Mouse (Mus musculus) liver, embryonic 15.5 days (tissue): ENCODE results near the gene Phf5a. TPM values are rescaled to one million over a fixed set of nuclear protein-coding genes. Genes with fewer than 3 reads are reported as not detected.

Source experiments
- ATAC-seq: fragments of 200-750 bp; cut with Nextera tagmentation; 2 replicates; pipeline ENCODE4 v1.8.0; 2017; ENCODE audit warnings: moderate number of reproducible peaks, mild to moderate bottlenecking, moderate library complexity; ENCODE audit not compliant: insufficient read depth
- H3K27ac ChIP-seq: fragments of 300-500 bp; sonication (generic); replicated peaks from 2 replicates; pipeline ENCODE4 v1.5.1; 2015; ENCODE audit warnings: mild to moderate bottlenecking, inconsistent platforms
- H3K27me3 ChIP-seq: fragments of 300-500 bp; sonication (generic); 2 replicates; pipeline ENCODE4 v1.6.1; 2015; ENCODE audit warnings: mild to moderate bottlenecking, inconsistent platforms
- H3K36me3 ChIP-seq: fragments of 300-500 bp; sonication (generic); replicated peaks from 2 replicates; pipeline ENCODE4 v1.6.1; 2015; ENCODE audit warnings: moderate library complexity, mild to moderate bottlenecking, inconsistent platforms
- H3K4me1 ChIP-seq: fragments of 300-500 bp; sonication (generic); replicated peaks from 2 replicates; pipeline ENCODE4 v1.6.1; 2015; ENCODE audit warnings: inconsistent platforms
- H3K4me2 ChIP-seq: fragments of 300-500 bp; sonication (generic); 2 replicates; pipeline ENCODE4 v1.6.1; 2015; ENCODE audit warnings: moderate library complexity, mild to moderate bottlenecking, inconsistent platforms
- H3K4me3 ChIP-seq: fragments of 300-500 bp; sonication (generic); replicated peaks from 2 replicates; pipeline ENCODE4 v1.5.1; 2015; ENCODE audit warnings: mild to moderate bottlenecking, inconsistent platforms
- H3K9ac ChIP-seq: fragments of 300-500 bp; sonication (generic); 2 replicates; pipeline ENCODE4 v1.6.1; 2015; ENCODE audit warnings: moderate library complexity, mild to moderate bottlenecking, inconsistent platforms
- H3K9me3 ChIP-seq: fragments of 300-500 bp; sonication (generic); replicated peaks from 2 replicates; pipeline ENCODE4 v1.6.1; 2016; ENCODE audit warnings: inconsistent platforms
- WGBS: fragments of 180-500 bp; shearing (Covaris S2); methylation state at CpG from one replicate; pipeline ENCODE4 v1.1.7; 2015; ENCODE audit warnings: mixed read lengths; ENCODE audit not compliant: insufficient replicate concordance; 5-methylcytosine and 5-hydroxymethylcytosine counted together
- polyA plus RNA-seq: library from polyadenylated mRNA; unstranded; fragments of >200 nt; fragmentation: Nextera tagmentation; extraction: Ambion mirVana; gene quantifications from 2 replicates; pipeline ENCODE4 v1.2.1, GENCODE M21; 2015

Phf5a gene
- polyA plus RNA-seq, 1 experiment from 2014 or later: 91.3 TPM

DNA sequence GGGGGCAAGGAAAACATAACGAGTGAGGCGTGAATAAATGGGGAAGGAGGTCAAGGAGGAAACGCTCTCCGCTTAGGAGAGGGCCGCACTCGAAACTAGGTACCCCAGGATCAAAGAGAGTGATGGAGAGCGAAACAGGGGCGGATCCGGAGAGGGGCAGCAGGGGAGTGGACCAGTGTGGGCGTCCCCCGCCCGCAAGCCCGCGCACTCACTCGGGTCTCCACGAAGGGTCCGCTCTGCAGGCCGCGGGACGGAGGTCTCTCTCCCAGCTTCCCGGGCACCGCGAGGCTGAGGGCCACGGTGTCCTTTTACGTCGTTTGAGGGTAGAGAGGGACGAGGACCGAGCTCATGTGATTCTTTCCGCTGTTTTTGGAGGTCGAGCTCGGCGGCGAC lies 14.0 kb downstream of the Phf5a start:
- Histone ChIP-seq H3K4me3 (peak overlapping the region; percentile 87), H3K36me3 (peaks cover 22% of the 10 kb centered on the region), H3K9ac (peak overlapping the region; percentile 95), H3K4me1 (peaks cover 67% of the 10 kb centered on the region), H3K9me3 (no peaks in the 10 kb centered on the region), H3K27me3 (no peaks in the 10 kb centered on the region), H3K4me2 (peak overlapping the region; percentile 96), H3K27ac (peak overlapping the region; percentile 91)
- WGBS: under 1% methylated on average over 33 of the region's 33 CpGs
- ATAC-seq: peak; percentile 19

DNA sequence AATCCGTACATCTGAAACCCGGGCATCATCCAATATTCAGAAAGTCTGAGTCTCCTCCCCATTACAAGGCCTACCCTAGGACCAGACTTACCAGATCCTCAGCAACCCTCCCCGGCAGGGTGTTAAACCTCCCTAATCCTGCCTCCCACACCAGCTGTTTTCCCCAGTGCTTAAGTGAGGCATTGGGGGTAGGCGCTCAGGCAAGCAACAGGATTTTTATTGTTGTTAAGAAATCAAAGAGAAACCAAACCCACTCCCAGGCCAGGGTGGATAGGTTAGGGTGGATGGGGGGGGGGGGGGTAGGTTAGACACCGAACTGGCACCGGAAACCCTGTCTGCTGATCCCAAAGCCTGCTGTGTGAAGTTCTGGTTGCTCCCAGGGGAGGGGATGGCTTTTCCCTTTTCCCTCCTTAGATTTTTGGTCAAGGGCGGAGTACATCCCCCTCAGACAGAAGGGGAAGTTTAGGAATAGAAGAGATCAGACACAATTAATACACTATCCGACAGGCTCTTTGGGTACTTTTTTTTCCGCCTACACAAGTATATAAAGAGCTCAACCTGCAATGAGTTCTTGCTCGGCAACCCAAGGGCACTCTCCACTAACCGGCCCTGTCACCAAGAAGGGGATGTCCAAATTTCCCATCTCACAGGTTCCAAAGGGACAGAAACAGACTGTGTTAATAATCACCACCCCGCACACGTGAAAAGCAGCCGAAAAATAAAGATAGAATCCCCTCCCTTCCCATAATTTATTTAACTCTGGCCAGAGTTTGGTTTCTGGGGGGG lies 14.6 kb downstream of the Phf5a start:
- Histone ChIP-seq H3K9me3 (no peaks in the 10 kb centered on the region), H3K4me3 (peak overlapping the region; percentile 87), H3K36me3 (peaks cover 26% of the 10 kb centered on the region), H3K27me3 (no peaks in the 10 kb centered on the region), H3K4me2 (peak overlapping the region; percentile 96), H3K27ac (peak overlapping the region; percentile 91), H3K9ac (peak overlapping the region; percentile 95), H3K4me1 (peaks cover 67% of the 10 kb centered on the region)
- under 1% methylated on average over 14 of the region's 14 CpGs for WGBS
- ATAC-seq: no peak

DNA sequence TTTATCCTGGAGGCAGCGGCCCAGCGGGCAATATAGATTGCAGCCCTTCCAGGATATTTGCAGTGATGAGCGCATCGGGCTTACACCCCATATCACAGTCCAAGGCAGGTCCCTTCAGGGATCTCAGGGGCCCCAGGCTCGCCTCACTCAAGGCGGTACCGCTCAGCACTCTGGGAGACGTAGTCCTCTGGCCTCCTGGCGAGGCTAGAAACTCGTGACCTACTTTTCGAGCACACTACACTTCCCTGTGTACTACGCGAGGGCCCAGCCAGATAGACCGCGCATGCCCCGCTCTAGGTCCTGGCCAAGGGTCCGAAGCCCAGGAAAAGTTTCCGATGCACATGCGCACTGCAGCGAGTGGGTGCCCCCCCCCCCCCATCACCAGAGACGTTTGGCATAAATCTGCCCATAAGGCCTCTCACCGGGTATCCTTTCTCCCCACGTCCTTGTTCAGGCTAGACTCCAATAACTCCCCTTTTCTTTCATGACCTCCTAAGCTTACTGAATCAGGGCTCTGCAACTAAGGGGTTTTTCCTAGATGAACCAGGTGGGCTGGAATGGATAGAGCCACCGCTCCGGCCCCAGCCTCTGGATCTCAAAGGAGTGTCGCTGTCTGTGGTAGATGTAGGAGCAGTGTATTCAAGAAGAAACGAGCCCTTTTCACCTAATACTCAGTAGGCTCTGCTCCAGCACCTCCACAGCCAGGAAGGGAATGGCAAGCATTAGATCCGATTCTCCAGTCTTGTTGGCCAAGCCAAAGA lies 15.5 kb downstream of the Phf5a start:
- H3K4me3 ChIP-seq: peak overlapping the region; percentile 87
- peak overlapping the region; percentile 95 for H3K9ac ChIP-seq
- peak; percentile 85 for ATAC-seq
- H3K9me3 ChIP-seq: no peaks in the 10 kb centered on the region
- peak overlapping the region; percentile 96 for H3K4me2 ChIP-seq
- H3K36me3 ChIP-seq: peaks cover 34% of the 10 kb centered on the region
- H3K27ac ChIP-seq: peak overlapping the region; percentile 91
- peaks cover 66% of the 10 kb centered on the region for H3K4me1 ChIP-seq
- no peaks in the 10 kb centered on the region for H3K27me3 ChIP-seq
- WGBS: under 1% methylated on average over 28 of the region's 28 CpGs

DNA sequence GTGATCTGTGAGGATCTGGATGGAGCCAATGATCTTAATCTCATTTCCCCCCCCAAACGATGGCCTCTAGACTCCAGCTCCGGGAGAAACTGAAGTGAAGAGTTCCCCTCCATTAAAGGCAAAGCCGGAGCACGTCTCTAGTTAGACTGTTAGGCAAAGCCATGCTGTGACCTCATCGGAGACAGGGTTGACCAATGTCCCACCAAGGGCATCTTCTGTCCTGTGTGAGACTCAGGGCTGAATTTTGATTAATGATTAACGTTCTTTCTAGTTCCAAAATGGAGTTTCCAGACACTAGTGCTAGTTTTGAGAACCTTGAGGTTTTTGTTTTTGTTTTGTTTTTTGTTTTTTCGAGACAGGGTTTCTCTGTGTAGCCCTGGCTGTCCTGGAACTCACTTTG lies 18.6 kb downstream of the Phf5a start:
- H3K27ac ChIP-seq: peak overlapping the region; percentile 53; the same call in 1 of the 2 replicates
- no peak overlapping the region for H3K4me2 ChIP-seq
- WGBS: 69% methylated on average over 7 of the region's 7 CpGs
- H3K9me3 ChIP-seq: no peaks in the 10 kb centered on the region
- H3K36me3 ChIP-seq: peaks cover 59% of the 10 kb centered on the region
- no peaks in the 10 kb centered on the region for H3K27me3 ChIP-seq
- H3K9ac ChIP-seq: no peak overlapping the region
- H3K4me3 ChIP-seq: no peak overlapping the region
- peaks cover 41% of the 10 kb centered on the region for H3K4me1 ChIP-seq
- ATAC-seq: no peak

DNA sequence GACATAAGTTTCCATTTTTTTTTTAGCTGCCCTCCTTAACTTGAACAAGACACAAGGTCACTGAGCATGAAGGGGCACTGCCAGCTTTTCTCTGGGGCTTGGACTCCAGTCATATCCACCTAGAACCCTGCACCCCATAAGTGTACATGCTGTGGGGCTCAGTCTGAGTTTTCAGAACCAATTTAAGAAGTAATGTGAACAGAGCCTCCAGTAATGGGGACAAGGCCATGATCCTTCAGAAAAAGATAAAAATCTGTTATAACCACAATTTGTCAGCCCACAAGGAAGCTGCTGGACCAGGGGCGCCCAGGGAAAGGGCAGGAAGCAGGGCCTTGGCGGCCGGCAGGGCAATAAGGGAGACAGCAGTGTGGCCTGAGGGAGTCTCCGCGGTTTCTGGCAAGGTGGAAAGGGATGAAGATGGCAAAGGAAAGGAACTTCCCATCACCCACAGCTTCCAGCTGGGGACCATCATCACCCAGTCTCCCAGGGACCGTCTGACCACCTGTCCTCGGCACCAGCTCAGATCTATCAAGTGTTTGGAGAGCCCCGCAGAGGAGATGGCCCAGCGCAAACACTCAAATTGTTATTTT lies 19.2 kb downstream of the Phf5a start:
- Histone ChIP-seq H3K9ac (no peak overlapping the region), H3K9me3 (no peaks in the 10 kb centered on the region), H3K4me2 (no peak overlapping the region), H3K4me1 (peaks cover 41% of the 10 kb centered on the region), H3K4me3 (no peak overlapping the region), H3K27me3 (no peaks in the 10 kb centered on the region), H3K36me3 (peaks cover 64% of the 10 kb centered on the region), H3K27ac (peak overlapping the region; percentile 51; the same call in 1 of the 2 replicates)
- 72% methylated on average over 9 of the region's 9 CpGs for WGBS
- no peak for ATAC-seq

DNA sequence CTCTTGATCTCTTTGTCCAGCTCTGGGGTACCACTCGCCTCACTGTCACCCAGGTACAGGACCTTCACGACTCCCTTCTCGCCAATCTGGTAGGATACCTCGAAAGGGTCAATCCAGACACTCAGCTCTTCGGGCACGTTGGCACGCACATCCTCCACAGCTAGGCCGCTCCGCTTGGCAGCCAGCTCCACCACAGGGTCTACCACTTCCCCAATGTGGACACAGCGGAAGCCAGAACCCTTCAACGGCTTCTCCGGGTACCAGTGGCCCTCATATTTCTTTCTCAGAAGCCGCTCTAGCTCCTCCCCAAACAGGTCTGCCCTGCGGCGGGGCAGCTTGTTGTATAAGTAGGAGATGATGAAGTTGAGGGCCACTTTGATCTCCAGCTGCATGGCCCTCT lies 20.3 kb downstream of the Phf5a start:
- Histone ChIP-seq H3K9me3 (no peaks in the 10 kb centered on the region), H3K27ac (no peak overlapping the region), H3K4me1 (peaks cover 31% of the 10 kb centered on the region), H3K27me3 (no peaks in the 10 kb centered on the region), H3K36me3 (peaks cover 67% of the 10 kb centered on the region), H3K4me2 (no peak overlapping the region), H3K4me3 (no peak overlapping the region), H3K9ac (no peak overlapping the region)
- ATAC-seq: no peak
- 86% methylated on average over 15 of the region's 15 CpGs for WGBS

DNA sequence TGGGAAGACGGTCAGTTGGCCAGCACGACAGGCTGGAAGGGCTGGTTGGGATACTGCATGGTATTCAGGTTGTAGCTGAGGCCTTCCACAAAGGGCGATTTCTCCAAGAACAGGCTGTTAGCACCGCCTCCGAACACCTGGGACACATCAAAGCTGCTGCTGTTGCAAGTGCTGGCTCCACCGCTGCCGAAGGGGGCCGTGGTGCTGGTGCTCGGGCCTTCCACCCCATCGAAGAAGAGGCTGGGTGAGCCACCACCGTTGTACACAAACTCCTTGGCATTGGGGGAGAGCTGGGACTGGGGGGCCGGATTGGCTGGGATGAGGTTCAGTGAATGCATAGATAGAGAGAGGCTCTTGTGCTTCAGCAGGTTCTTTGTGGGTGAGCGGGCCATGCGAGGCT lies 21.0 kb downstream of the Phf5a start:
- no peak for ATAC-seq
- Histone ChIP-seq H3K36me3 (peaks cover 67% of the 10 kb centered on the region), H3K27ac (no peak overlapping the region), H3K4me1 (peaks cover 30% of the 10 kb centered on the region), H3K27me3 (no peaks in the 10 kb centered on the region), H3K4me2 (no peak overlapping the region), H3K9me3 (no peaks in the 10 kb centered on the region), H3K9ac (no peak overlapping the region), H3K4me3 (no peak overlapping the region)
- 88% methylated on average over 14 of the region's 14 CpGs for WGBS

DNA sequence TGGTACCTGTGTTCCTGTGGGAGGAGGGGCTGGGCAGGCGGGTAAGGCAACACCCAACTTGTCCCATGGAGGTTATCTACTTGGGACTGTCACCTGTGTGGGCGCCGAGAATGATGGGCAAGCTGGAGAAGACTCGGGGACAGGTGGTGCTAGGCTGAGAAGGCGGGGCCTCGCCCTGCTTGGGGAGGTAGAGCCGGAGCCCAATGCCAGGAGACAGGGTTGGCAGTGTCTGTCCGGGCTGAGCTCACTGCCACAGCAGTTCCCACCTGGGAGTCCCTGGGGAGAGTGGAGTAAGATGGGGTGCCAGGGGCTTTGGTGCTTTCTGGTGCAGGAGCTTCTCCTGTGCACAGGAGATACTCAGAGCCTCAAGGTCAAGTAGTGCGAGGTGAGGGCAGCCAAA lies 22.6 kb downstream of the Phf5a start:
- Histone ChIP-seq H3K36me3 (peaks cover 56% of the 10 kb centered on the region), H3K9me3 (no peaks in the 10 kb centered on the region), H3K27me3 (no peaks in the 10 kb centered on the region), H3K4me2 (no peak overlapping the region), H3K4me3 (no peak overlapping the region), H3K27ac (0 out of 2 replicates have a peak overlapping the region, but pooled peaks have one; percentile 16), H3K4me1 (peaks cover 18% of the 10 kb centered on the region), H3K9ac (no peak overlapping the region)
- no peak for ATAC-seq
- WGBS: 80% methylated on average over 9 of the region's 9 CpGs

DNA sequence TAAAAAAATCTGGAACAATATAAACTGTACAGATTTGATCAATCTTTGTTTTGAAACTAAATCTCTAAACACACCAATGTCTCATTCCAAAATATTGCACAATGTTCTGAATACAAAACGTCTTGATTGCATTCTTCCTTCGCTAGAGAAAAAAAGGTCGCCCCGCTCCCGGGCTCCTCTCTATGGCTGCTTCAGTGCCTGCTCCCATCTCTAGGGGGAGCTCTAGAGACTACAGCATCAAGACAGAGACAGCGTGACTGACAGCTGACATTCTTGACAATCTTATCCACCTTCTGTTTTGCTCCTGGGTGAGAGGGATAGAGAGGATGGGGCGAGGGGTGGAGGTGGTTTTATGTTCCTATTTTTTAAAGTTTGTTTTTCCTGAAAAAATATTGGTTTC lies 23.4 kb downstream of the Phf5a start:
- H3K9me3 ChIP-seq: no peaks in the 10 kb centered on the region
- H3K9ac ChIP-seq: no peak overlapping the region
- 27% methylated on average over 7 of the region's 7 CpGs for WGBS
- peaks cover 49% of the 10 kb centered on the region for H3K36me3 ChIP-seq
- no peak overlapping the region for H3K4me3 ChIP-seq
- no peak overlapping the region for H3K27ac ChIP-seq
- H3K4me2 ChIP-seq: no peak overlapping the region
- H3K27me3 ChIP-seq: no peaks in the 10 kb centered on the region
- no peak for ATAC-seq
- H3K4me1 ChIP-seq: peaks cover 11% of the 10 kb centered on the region

DNA sequence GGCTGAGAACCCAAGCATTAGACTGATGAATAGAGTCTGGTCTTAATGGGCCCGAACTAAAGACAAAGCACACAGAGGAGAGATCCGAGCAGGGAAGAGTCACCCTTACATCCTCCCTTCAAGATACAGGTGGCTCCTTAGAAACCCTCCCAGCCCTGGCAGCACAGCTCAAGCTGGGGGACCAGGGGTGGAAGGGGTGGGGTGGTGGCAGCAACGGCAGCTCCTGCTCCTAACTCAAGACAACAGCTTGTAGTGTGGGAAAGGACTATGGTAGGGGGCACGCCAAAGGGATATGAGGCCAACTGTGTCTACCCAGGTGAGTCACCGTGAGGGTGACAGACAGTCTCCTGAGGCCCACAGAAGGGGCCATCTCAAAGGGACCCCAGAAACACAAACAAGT lies 23.9 kb downstream of the Phf5a start:
- no peaks in the 10 kb centered on the region for H3K27me3 ChIP-seq
- no peak overlapping the region for H3K4me2 ChIP-seq
- peaks cover 11% of the 10 kb centered on the region for H3K4me1 ChIP-seq
- peaks cover 46% of the 10 kb centered on the region for H3K36me3 ChIP-seq
- no peak overlapping the region for H3K4me3 ChIP-seq
- 82% methylated on average over 5 of the region's 5 CpGs for WGBS
- H3K27ac ChIP-seq: no peak overlapping the region
- H3K9ac ChIP-seq: no peak overlapping the region
- no peak for ATAC-seq
- no peaks in the 10 kb centered on the region for H3K9me3 ChIP-seq

DNA sequence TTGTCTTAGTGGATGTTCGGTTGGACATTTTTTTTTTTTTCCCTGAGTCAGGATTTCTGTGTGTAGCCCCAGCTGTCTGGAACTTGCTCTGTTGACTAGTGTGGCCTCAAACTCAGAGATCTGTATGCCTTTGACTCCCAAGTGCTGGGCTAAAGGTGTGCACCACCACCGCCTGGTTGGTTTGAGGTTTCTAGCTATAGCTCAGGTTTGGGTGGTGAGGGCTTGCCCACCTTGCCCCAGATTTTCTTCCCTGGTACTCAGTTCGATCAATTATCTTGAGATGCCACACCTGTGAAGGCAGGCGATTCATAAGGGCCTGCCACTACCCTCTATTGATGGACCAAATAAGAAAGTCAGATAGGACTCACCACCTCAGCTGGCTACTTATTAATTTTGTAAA lies 24.6 kb downstream of the Phf5a start:
- Histone ChIP-seq H3K4me3 (no peak overlapping the region), H3K4me1 (peaks cover 11% of the 10 kb centered on the region), H3K4me2 (no peak overlapping the region), H3K27ac (no peak overlapping the region), H3K27me3 (no peaks in the 10 kb centered on the region), H3K9ac (no peak overlapping the region), H3K36me3 (peaks cover 41% of the 10 kb centered on the region), H3K9me3 (no peaks in the 10 kb centered on the region)
- no peak for ATAC-seq
- 76% methylated on average over 4 of the region's 4 CpGs for WGBS
